Mouse (Mus musculus): ENCODE data around the gene Pde1c. TPM values are rescaled to one million over a fixed set of nuclear protein-coding genes. Genes with fewer than 3 reads are reported as not detected.

Gene Pde1c
- polyA plus RNA-seq (2014; fragmentation: Illumina TruSeq; extraction: RNeasy Lipid Tissue Mini Kit (QIAGEN cat#74804)) = 0.77 TPM

DNA sequence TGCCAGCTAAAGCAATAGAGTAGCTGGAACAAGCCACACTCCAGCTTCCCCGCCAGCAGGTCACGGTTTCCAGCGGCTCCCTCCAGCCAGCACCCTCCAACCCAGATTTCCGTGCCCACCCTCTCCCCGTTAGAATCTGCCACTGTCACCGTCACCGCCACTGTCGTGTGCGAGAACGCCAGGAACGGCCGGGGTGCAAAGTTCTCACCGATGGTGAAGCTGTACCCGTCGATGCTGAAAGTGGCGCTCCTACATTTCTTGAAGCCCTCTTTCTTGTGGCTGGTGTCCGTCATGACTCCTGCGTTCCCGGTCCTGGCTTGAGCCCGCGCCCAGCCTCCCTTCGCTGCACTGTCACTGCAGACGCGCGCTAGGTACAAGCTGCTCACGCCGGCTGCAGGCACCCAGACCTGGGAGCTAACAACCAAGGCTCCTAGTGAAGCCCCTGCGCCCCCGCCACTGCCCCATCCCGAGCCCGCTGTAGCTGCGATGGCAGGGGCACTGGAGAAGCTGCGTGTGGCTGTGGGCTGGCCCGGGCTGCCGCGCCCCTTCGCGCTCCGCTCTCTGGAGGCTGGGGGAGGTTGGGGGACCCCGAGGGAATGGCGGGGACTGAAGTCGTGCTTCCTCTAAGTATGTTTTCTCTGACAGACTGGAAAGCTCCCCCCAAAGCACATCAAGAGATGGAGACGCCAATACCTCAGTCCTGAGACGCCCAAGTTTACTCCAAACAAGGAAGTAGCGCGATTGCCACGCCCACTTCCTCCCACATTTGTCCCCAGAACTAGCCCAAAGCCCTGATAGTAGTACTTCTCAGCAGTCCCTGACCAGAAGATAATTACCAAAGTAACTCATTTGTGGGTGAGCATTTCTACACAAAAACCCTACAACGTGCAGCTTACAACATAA, at the start of gene Pde1c:
Pde1c (minus strand) TSS at position 634 of the 903 bp plus-strand sequence.

Other genes starting within 250 kb of the Pde1c start
- 159 TPM for gene Lsm5, start 135.6 kb upstream of the Pde1c start, polyA plus RNA-seq (2014; fragmentation: Illumina TruSeq; extraction: RNeasy Lipid Tissue Mini Kit (QIAGEN cat#74804))
- 64.9 TPM for gene Avl9, start 145.8 kb upstream of the Pde1c start, polyA plus RNA-seq (2014; fragmentation: Illumina TruSeq; extraction: RNeasy Lipid Tissue Mini Kit (QIAGEN cat#74804))
- gene Kbtbd2, start 228.7 kb upstream of the Pde1c start, polyA plus RNA-seq (2014; fragmentation: Illumina TruSeq; extraction: RNeasy Lipid Tissue Mini Kit (QIAGEN cat#74804)) = 76.9 TPM